Mouse (Mus musculus) lung, adult 2 months (tissue): ENCODE measurements around the gene Cfap43.

Experiments
- CTCF ChIP-seq: fragments of 200-500 bp; IDR thresholded peaks from 2 replicates; pipeline ENCODE4 v1.5.1; 2011; ENCODE audit warnings: mild to moderate bottlenecking, low read length, control low read depth; ENCODE audit not compliant: insufficient read depth
- POLR2A ChIP-seq: fragments of 200-500 bp; IDR thresholded peaks from 2 replicates; pipeline ENCODE4 v1.6.1; 2011; ENCODE audit warnings: low read depth, mild to moderate bottlenecking, control low read depth, low read length, borderline replicate concordance; ENCODE audit errors: extremely low read depth

DNA sequence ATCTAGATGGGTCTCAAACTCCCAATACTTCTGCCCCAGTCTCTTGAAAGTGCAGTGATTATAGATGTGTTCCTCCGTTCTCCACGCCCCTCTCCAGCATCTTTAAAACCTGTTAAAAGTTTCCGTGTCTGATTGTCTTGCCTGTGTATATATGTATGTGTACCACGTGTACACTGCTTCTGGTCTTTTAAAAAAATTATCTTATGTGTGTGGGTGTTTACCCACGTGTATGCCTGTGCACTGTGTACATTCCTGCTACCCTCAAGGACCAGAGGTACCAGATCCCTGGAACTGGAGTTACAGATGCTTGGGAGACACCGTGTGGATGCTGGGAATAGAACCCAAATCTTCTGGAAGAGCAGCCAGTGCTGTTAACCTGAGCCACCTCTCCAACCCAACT, 16.4 kb upstream of the Cfap43 start:
- TF ChIP-seq CTCF (no peak), POLR2A (no peak)
